Comparison of ENCODE assay signal across 9 mouse cellular contexts in the genomic region with DNA sequence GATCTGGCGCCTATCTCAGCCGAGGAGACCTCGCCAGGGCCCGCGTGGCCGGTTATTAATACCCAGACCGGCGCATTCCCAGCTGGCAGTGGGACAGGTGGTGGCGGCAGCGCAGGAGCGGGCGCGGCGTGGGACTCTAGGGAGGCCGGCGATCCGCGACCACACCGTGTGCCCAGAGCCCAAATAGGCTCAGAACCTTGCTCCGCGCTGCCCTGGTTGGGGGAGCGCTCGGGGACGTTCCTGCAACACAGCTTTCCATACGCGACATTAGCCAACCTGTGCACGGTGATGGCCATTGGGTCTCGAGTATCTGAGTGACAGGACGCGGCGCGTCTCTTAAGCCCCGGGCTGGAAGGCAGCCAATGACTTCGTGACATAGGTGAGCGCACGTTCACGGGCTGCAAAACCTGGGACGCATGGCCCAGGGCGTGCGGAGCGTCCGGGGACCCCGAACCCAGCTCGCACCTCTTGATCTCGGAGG. TPM values are rescaled to one million over a fixed set of nuclear protein-coding genes. Genes with fewer than 3 reads are reported as not detected.
DNase-seq lines count a peak whose midpoint lies in the region; ATAC-seq and TF ChIP-seq lines count a peak whose summit lies in the region.
"Had no signal": no experiment of that assay in that cellular context is flagged by ENCODE, and none has a peak within 500 bp of the region (broad histone marks: within the 10 kb centered on the region; RNA-seq: fewer than 3 reads in every experiment).

No protein-coding gene starts in this region.

- H3ac ChIP-seq in myocyte (ENCODE audit: control insufficient read depth, insufficient read length): no peak overlapping the region

- no peak for TF ChIP-seq CTCF in lung, adult 2 months (IDR thresholded peaks at IDR 0.05; ENCODE audit: insufficient read depth, low read length)

- peak overlapping the region; percentile 66 for H3K4me2 ChIP-seq in lung, embryonic 15.5 days
- peak overlapping the region; percentile 67 for H3K4me2 ChIP-seq in kidney, embryonic 16.5 days (replicated peaks; ENCODE audit: low read depth, low read length)
- peak overlapping the region; percentile 24 for H3K4me2 ChIP-seq in myocyte (ENCODE audit: low read depth)

- H3K79me2 ChIP-seq in myocyte (ENCODE audit: control insufficient read depth, insufficient read depth): no peaks in the 10 kb centered on the region

- peak overlapping the region; percentile 33 for H3K4me3 ChIP-seq in lung, embryonic 15.5 days
- H3K4me3 ChIP-seq in lung, adult 2 months (replicated peaks; ENCODE audit: extremely low read depth, low read depth, low read length): no peak overlapping the region
- H3K4me3 ChIP-seq in kidney, embryonic 16.5 days (ENCODE audit: low read length): peak overlapping the region; percentile 48
- H3K4me3 ChIP-seq in myocyte: no peak overlapping the region

- 0 out of 2 replicates have a peak, but pooled peaks cover 6% of the 10 kb centered on the region for H3K4me1 ChIP-seq in lung, embryonic 15.5 days
- peaks cover 3% of the 10 kb centered on the region for H3K4me1 ChIP-seq in lung, adult 2 months (ENCODE audit: control insufficient read depth, insufficient read depth, low read length)
- H3K4me1 ChIP-seq in kidney, embryonic 16.5 days (ENCODE audit: insufficient read depth, low read length): peaks cover 10% of the 10 kb centered on the region; the same call in 1 of the 2 replicates

- H3K27ac ChIP-seq in lung, embryonic 15.5 days: no peak overlapping the region
- no peak overlapping the region for H3K27ac ChIP-seq in kidney, embryonic 16.5 days (ENCODE audit: low read length)

- 1% methylated on average over 45 of the region's 45 CpGs for WGBS in lung, embryonic 15.5 days
- 3% methylated on average over 45 of the region's 45 CpGs for WGBS in lung, adult 2 months
- WGBS in kidney, embryonic 16.5 days: 2% methylated on average over 45 of the region's 45 CpGs

- peak overlapping the region; percentile 24; the same call in 1 of the 2 replicates for H3K9ac ChIP-seq in lung, embryonic 15.5 days
- peak overlapping the region; percentile 19 for H3K9ac ChIP-seq in kidney, embryonic 16.5 days (replicated peaks; ENCODE audit: low read length)

- no peak for TF ChIP-seq POLR2A in lung, adult 2 months (IDR thresholded peaks at IDR 0.05; ENCODE audit: borderline replicate concordance, extremely low read depth, low read depth, low read length)
- no peak for TF ChIP-seq POLR2A in myocyte (IDR thresholded peaks at IDR 0.05; ENCODE audit: insufficient read length, low read depth)

- H3K9me3 ChIP-seq in lung, embryonic 15.5 days: no peaks in the 10 kb centered on the region
- H3K9me3 ChIP-seq in kidney, embryonic 16.5 days (ENCODE audit: low read length): no peaks in the 10 kb centered on the region

- H3K36me3 ChIP-seq in lung, embryonic 15.5 days: no peaks in the 10 kb centered on the region
- H3K36me3 ChIP-seq in kidney, embryonic 16.5 days (ENCODE audit: insufficient read depth, low read length): no peaks in the 10 kb centered on the region
- H3K36me3 ChIP-seq in myocyte (ENCODE audit: control insufficient read depth, insufficient read depth): no peaks in the 10 kb centered on the region

- no peak for DNase-seq in lung, adult 2 months
- DNase-seq in cerebellum, postnatal 14 days: peak; percentile 82 to 85
- peak; percentile 62 to 69 for DNase-seq in heart, adult 18-20 months
- DNase-seq in urinary bladder, postnatal 36 days (ENCODE audit: low spot score in 2 of 2): no peak

- no peak for ATAC-seq in lung, embryonic 15.5 days (ENCODE audit: borderline replicate concordance, extremely low read depth, low FRiP score, low TSS enrichment)
- ATAC-seq in kidney, embryonic 16.5 days (ENCODE audit: low FRiP score, low TSS enrichment): no peak
- no peak for ATAC-seq in erythroid progenitor cell, adult 5-6 weeks (replicated peaks; ENCODE audit: low FRiP score, poor library complexity, severe bottlenecking)

- H3K27me3 ChIP-seq in lung, embryonic 15.5 days: peaks cover 42% of the 10 kb centered on the region
- H3K27me3 ChIP-seq in kidney, embryonic 16.5 days (ENCODE audit: insufficient read depth, low read length): peaks cover 37% of the 10 kb centered on the region
- H3K27me3 ChIP-seq in myocyte (ENCODE audit: control insufficient read depth, insufficient read depth, insufficient read length): peaks cover 19% of the 10 kb centered on the region

TF ChIP-seq in myocyte, 11 proteins besides CTCF, POLR2A, EP300 and RAD21:
- TF ChIP-seq TCF3 (IDR thresholded peaks at IDR 0.05; ENCODE audit: insufficient read length, low read depth) (peak; percentile 81), MAX (IDR thresholded peaks at IDR 0.05; ENCODE audit: low read depth) (no peak), MYOG (IDR thresholded peaks at IDR 0.05; ENCODE audit: control insufficient read depth in 1 of 3, insufficient read depth in 1 of 3, insufficient read length in 2 of 3, low read depth in 2 of 3) (peak in 2 of 3 experiments; percentile 90 to 95), SRF (IDR thresholded peaks at IDR 0.05; ENCODE audit: control insufficient read depth, insufficient read length, low read depth) (no peak), TCF12 (IDR thresholded peaks at IDR 0.05; ENCODE audit: insufficient read depth, poor library complexity, severe bottlenecking) (peak; percentile 6), POLR2AphosphoS2 (IDR thresholded peaks at IDR 0.05; ENCODE audit: insufficient read length, low read depth) (no peak), USF1 (IDR thresholded peaks at IDR 0.05; ENCODE audit: low read depth) (no peak), CEBPB (IDR thresholded peaks at IDR 0.05; ENCODE audit: insufficient read depth, poor library complexity, severe bottlenecking) (no peak), REST (IDR thresholded peaks at IDR 0.05; ENCODE audit: insufficient read depth, insufficient read length) (no peak), MYOD1 (IDR thresholded peaks at IDR 0.05; ENCODE audit: control insufficient read depth in 1 of 3, insufficient read length in 2 of 3, low read depth in 2 of 3) (peak in 2 of 3 experiments; percentile 85 to 96), E2F4 (IDR thresholded peaks at IDR 0.05; ENCODE audit: insufficient read depth) (no peak)
TF ChIP-seq in myocyte: peak in this region for 4.

RNA-seq across cellular contexts. Expression of a gene that starts 3.6 kb away (rescaled TPM):
- 0.09 TPM in 1 of 2 replicates, not detected in the other for polyA plus RNA-seq in lung, embryonic 15.5 days (2015; fragmentation: Nextera tagmentation; extraction: Ambion mirVana)
- 0.13 TPM in 1 of 2 replicates, not detected in the other for polyA plus RNA-seq in lung, adult 2 months (2012; rRNA removed)
- under 1 TPM in 1 of 2 experiments, not detected in 1; 0.30 TPM for total RNA-seq in heart, adult 18-20 months (2021)
- 0.09 TPM in 1 of 2 replicates, not detected in the other for polyA plus RNA-seq in kidney, embryonic 16.5 days (2015; fragmentation: Nextera tagmentation; extraction: Ambion mirVana)
- 0.20 TPM for polyA plus RNA-seq in myocyte (2012; fragmentation: generic; extraction: Trizol)
- total RNA-seq in erythroid progenitor cell, adult 5-6 weeks (2015; ENCODE audit: low replicate concordance): not detected in 2 replicates
- not detected in 2 replicates for total RNA-seq in erythroid progenitor cell, adult 5-6 weeks (2017; ENCODE audit: low replicate concordance)
- total RNA-seq: left cerebral cortex, postnatal 25 days had no signal

RNA-seq across cellular contexts. Expression of a gene that starts 10.5 kb away (rescaled TPM):
- polyA plus RNA-seq in lung, embryonic 15.5 days (2015; fragmentation: Nextera tagmentation; extraction: Ambion mirVana): 0.09 TPM in 1 of 2 replicates, not detected in the other
- polyA plus RNA-seq in lung, adult 2 months (2012; rRNA removed): not detected in 2 replicates
- total RNA-seq in heart, adult 18-20 months (2021): not detected
- polyA plus RNA-seq in kidney, embryonic 16.5 days (2015; fragmentation: Nextera tagmentation; extraction: Ambion mirVana): 0.10 and 0.20 TPM in 2 replicates
- not detected for polyA plus RNA-seq in myocyte (2012; fragmentation: generic; extraction: Trizol)
- not detected in 2 replicates for total RNA-seq in erythroid progenitor cell, adult 5-6 weeks (2015; ENCODE audit: low replicate concordance)
- not detected in 2 replicates for total RNA-seq in erythroid progenitor cell, adult 5-6 weeks (2017; ENCODE audit: low replicate concordance)
- total RNA-seq: left cerebral cortex, postnatal 25 days had no signal

RNA-seq across cellular contexts. Expression of a gene that starts 38.0 kb away (rescaled TPM):
- not detected in 2 replicates for polyA plus RNA-seq in lung, embryonic 15.5 days (2015; fragmentation: Nextera tagmentation; extraction: Ambion mirVana)
- polyA plus RNA-seq in lung, adult 2 months (2012; rRNA removed): not detected in 2 replicates
- total RNA-seq in heart, adult 18-20 months (2021): not detected
- polyA plus RNA-seq in kidney, embryonic 16.5 days (2015; fragmentation: Nextera tagmentation; extraction: Ambion mirVana): not detected in 2 replicates
- polyA plus RNA-seq in myocyte (2012; fragmentation: generic; extraction: Trizol): 0.05 TPM
- not detected in 2 replicates for total RNA-seq in erythroid progenitor cell, adult 5-6 weeks (2015; ENCODE audit: low replicate concordance)
- not detected in 2 replicates for total RNA-seq in erythroid progenitor cell, adult 5-6 weeks (2017; ENCODE audit: low replicate concordance)
- total RNA-seq: left cerebral cortex, postnatal 25 days had no signal

RNA-seq across cellular contexts. Expression of a gene that starts 47.8 kb away (rescaled TPM):
- 5.9 and 8.8 TPM in 2 replicates for polyA plus RNA-seq in lung, embryonic 15.5 days (2015; fragmentation: Nextera tagmentation; extraction: Ambion mirVana)
- polyA plus RNA-seq in lung, adult 2 months (2012; rRNA removed): 13.4 and 13.9 TPM in 2 replicates
- total RNA-seq in heart, adult 18-20 months (2021): 1 to 10 TPM; 7.4 to 8.8 TPM
- polyA plus RNA-seq in kidney, embryonic 16.5 days (2015; fragmentation: Nextera tagmentation; extraction: Ambion mirVana): 11.3 and 11.8 TPM in 2 replicates
- 11.6 TPM for polyA plus RNA-seq in myocyte (2012; fragmentation: generic; extraction: Trizol)
- 0.42 and 0.72 TPM in 2 replicates for total RNA-seq in erythroid progenitor cell, adult 5-6 weeks (2015; ENCODE audit: low replicate concordance)
- 4.7 and 5.8 TPM in 2 replicates for total RNA-seq in erythroid progenitor cell, adult 5-6 weeks (2017; ENCODE audit: low replicate concordance)

RNA-seq across cellular contexts. Expression of a gene that starts 48.1 kb away (rescaled TPM):
- 25.7 and 27.9 TPM in 2 replicates for polyA plus RNA-seq in lung, embryonic 15.5 days (2015; fragmentation: Nextera tagmentation; extraction: Ambion mirVana)
- polyA plus RNA-seq in lung, adult 2 months (2012; rRNA removed): 11.5 and 14.1 TPM in 2 replicates
- total RNA-seq in heart, adult 18-20 months (2021): 10 to 100 TPM; 17.0 to 17.9 TPM
- polyA plus RNA-seq in kidney, embryonic 16.5 days (2015; fragmentation: Nextera tagmentation; extraction: Ambion mirVana): 30.8 and 39.7 TPM in 2 replicates
- polyA plus RNA-seq in myocyte (2012; fragmentation: generic; extraction: Trizol): 12.5 TPM
- 4.3 and 8.4 TPM in 2 replicates for total RNA-seq in erythroid progenitor cell, adult 5-6 weeks (2015; ENCODE audit: low replicate concordance)
- total RNA-seq in erythroid progenitor cell, adult 5-6 weeks (2017; ENCODE audit: low replicate concordance): 1.9 and 2.1 TPM in 2 replicates

Comparison
In these comparisons a context has a peak if more than half of its experiments do, and no peak if none do; other contexts are left out.
1. H3K4me3 ChIP-seq: peak in lung, embryonic 15.5 days (single experiment) and kidney, embryonic 16.5 days (single experiment); none in lung, adult 2 months (single experiment) and myocyte (single experiment).
2. DNase-seq: peak in cerebellum, postnatal 14 days (2 of 2) and heart, adult 18-20 months (2 of 2); none in lung, adult 2 months (single experiment) and urinary bladder, postnatal 36 days (0 of 2).
3. Peak in every context shown above with its lines, with median percentiles within 50 percentile points of each other: H3K4me2 ChIP-seq.